Mouse (Mus musculus) heart, embryonic 14.5 days (tissue): ENCODE results near the gene Scgn. TPM values are rescaled to one million over a fixed set of nuclear protein-coding genes. Genes with fewer than 3 reads are reported as not detected.
A peak's percentile ranks its signal among the peaks of the same experiment; 100 is the strongest.

Source experiments
- ATAC-seq: fragments of 200-750 bp; cut with Nextera tagmentation; 2 replicates; pipeline ENCODE4 v1.8.0; 2017; ENCODE audit warnings: low read depth, moderate TSS enrichment; ENCODE audit not compliant: insufficient number of reproducible peaks, insufficient read depth, low FRiP score
- H3K27ac ChIP-seq, 2 experiments: fragments of 200-500 bp in 1 of 2; fragments of 300-500 bp in 1 of 2; sonication (generic) in 1 of 2; replicated peaks in 1 of 2; 2 replicates each; pipeline ENCODE4 v1.5.1; 2012 to 2014; ENCODE audit warnings: low read depth in 2 of 2, low read length in 2 of 2, control low read depth in 1 of 2, mild to moderate bottlenecking in 1 of 2, mixed read lengths in 1 of 2; ENCODE audit not compliant: control insufficient read depth in 1 of 2, insufficient read depth in 1 of 2
- H3K27me3 ChIP-seq: fragments of 300-500 bp; sonication (generic); 2 replicates; pipeline ENCODE4 v1.6.1; 2014; ENCODE audit warnings: mild to moderate bottlenecking, low read length, control low read depth; ENCODE audit not compliant: control insufficient read depth, insufficient read depth
- H3K36me3 ChIP-seq: fragments of 300-500 bp; sonication (generic); 2 replicates; pipeline ENCODE4 v1.6.1; 2014; ENCODE audit warnings: mild to moderate bottlenecking, control low read depth, low read length, mixed read lengths; ENCODE audit not compliant: control insufficient read depth, insufficient read depth
- H3K4me1 ChIP-seq, 2 experiments: fragments of 200-500 bp in 1 of 2; fragments of 300-500 bp in 1 of 2; sonication (generic) in 1 of 2; 2 replicates each; pipeline ENCODE4 v1.6.1; 2012 to 2014; ENCODE audit warnings: low read length in 2 of 2, control low read depth in 1 of 2, mixed read lengths in 1 of 2; ENCODE audit not compliant: control insufficient read depth in 2 of 2, insufficient read depth in 2 of 2
- H3K4me2 ChIP-seq: fragments of 300-500 bp; sonication (generic); 2 replicates; pipeline ENCODE4 v1.6.1; 2014; ENCODE audit warnings: mild to moderate bottlenecking, low read length
- H3K4me3 ChIP-seq, 2 experiments: fragments of 200-500 bp in 1 of 2; fragments of 300-500 bp in 1 of 2; sonication (generic) in 1 of 2; 2 replicates each; pipeline ENCODE4 v1.5.1; 2012 to 2014; ENCODE audit warnings: low read length in 2 of 2, mild to moderate bottlenecking in 2 of 2, control low read depth in 1 of 2, low read depth in 1 of 2, moderate library complexity in 1 of 2; ENCODE audit not compliant: control insufficient read depth in 1 of 2, insufficient read depth in 1 of 2
- H3K9ac ChIP-seq: fragments of 300-500 bp; sonication (generic); 2 replicates; pipeline ENCODE4 v1.6.1; 2014; ENCODE audit warnings: mild to moderate bottlenecking, low read length
- H3K9me3 ChIP-seq: fragments of 300-500 bp; sonication (generic); 2 replicates; pipeline ENCODE4 v1.6.1; 2016; ENCODE audit warnings: low read length, control low read depth; ENCODE audit not compliant: control insufficient read depth
- WGBS: fragments of 180-500 bp; shearing (Covaris S2); extraction: QIAGEN DNeasy Blood & Tissue Kit; methylation state at CpG from one replicate; pipeline ENCODE4 v1.1.7; 2014; 5-methylcytosine and 5-hydroxymethylcytosine counted together
- polyA plus RNA-seq: library from polyadenylated mRNA; unstranded; fragments of >200 nt; fragmentation: Nextera tagmentation; extraction: Ambion mirVana; gene quantifications from 2 replicates; pipeline ENCODE4 v1.2.1, GENCODE M21; 2014

Scgn gene
- polyA plus RNA-seq, 1 experiment from 2014 or later, result not detected

DNA sequence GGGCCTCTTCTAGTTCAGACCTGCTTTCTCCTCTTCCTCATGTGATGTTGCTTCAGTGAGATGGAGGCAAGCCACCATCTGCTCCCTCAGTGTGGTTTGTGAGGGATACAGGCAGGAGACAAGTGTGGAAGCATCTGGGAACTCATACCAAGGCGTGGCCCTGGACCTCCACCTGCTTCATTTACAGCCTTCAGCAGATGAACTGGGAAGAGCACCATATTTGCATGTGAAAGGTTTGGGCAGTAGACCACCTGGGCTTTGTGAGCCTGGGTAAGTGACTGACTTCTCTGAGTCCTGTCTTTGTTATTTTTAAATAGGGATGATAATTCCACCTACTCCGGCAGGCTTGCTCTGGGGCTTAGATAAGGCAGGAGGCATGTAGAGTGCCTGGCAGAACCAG, 10.8 kb upstream of the Scgn start:
- H3K27me3 ChIP-seq, result peaks cover 4% of the 10 kb centered on the region; the same call in 1 of the 2 replicates
- no peak overlapping the region for H3K9ac ChIP-seq
- H3K36me3 ChIP-seq, result no peaks in the 10 kb centered on the region
- H3K4me3 ChIP-seq, result no peak overlapping the region
- ATAC-seq, result no peak
- no peaks in the 10 kb centered on the region for H3K4me1 ChIP-seq
- WGBS, result 36% methylated on average over 2 of the region's 2 CpGs
- H3K9me3 ChIP-seq, result no peaks in the 10 kb centered on the region
- H3K4me2 ChIP-seq, result no peak overlapping the region
- H3K27ac ChIP-seq, result no peak overlapping the region

DNA sequence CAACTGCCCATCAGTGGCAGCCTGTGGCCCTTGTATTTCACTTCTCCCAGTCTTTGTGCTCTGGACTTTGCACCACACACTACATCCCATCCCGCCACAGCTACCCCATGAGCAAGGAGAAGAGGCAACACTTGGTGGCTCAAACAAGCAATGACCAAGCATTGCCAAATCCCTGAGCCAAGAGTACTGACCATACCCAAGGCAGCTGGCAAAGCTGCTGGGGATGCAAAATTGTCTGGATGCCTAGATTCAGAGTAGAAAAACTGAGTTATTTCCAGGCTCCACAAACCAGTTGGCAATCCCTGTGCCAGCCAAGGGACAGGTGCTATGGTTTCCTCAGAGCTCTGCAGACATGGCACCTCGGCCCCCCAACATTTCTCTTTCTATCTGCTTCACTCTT, 10.1 kb upstream of the Scgn start:
- H3K4me2 ChIP-seq, result no peak overlapping the region
- H3K27ac ChIP-seq, result no peak overlapping the region
- no peak overlapping the region for H3K4me3 ChIP-seq
- no peak for ATAC-seq
- WGBS, result 69% methylated on average over 2 of the region's 2 CpGs
- peaks cover 6% of the 10 kb centered on the region; the same call in 1 of the 2 replicates for H3K27me3 ChIP-seq
- no peak overlapping the region for H3K9ac ChIP-seq
- H3K36me3 ChIP-seq, result no peaks in the 10 kb centered on the region
- H3K9me3 ChIP-seq, result no peaks in the 10 kb centered on the region
- H3K4me1 ChIP-seq, result no peaks in the 10 kb centered on the region

DNA sequence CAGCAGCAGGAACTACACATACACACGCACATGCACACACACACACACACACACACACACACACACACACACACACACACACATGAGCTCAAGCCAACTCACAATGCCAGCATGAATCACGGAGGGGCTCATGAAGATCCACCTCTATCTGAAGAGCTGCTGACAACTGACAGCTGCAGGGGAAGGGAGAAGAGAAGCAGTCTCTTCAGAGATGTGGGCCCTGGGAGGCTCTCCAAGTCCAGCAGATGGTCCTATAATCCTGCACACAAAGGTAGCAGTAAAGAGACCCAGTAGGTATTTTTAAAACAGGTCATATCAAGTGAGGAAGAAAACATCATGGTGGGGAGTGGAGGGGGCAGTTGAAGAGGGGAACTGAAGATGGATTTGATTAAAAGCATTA, 7.8 kb upstream of the Scgn start:
- WGBS, result 69% methylated on average over 2 of the region's 2 CpGs
- H3K9me3 ChIP-seq, result no peaks in the 10 kb centered on the region
- ATAC-seq, result no peak

DNA sequence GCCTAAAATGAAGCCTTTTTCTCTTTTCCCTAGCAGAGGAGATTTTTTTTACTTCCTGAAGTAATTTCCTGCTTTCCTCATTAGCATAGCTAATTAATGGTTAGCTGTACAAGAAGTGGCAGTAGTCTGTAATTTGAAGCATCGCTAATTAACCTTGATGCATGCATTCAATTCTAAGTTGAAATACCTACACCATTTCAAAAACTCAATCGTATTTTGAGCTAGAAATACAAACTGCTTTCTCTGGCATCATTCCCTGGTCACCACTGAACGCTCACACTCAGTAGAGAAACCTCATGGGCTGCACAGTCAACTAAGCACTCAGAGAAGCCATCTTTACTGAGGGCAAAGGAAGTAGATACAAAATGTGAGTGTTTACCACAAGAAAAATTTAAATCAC, 3.7 kb upstream of the Scgn start:
- Histone ChIP-seq H3K4me2 (no peak overlapping the region), H3K4me1 (no peaks in the 10 kb centered on the region), H3K27me3 (peaks cover 48% of the 10 kb centered on the region), H3K27ac (no peak overlapping the region), H3K36me3 (no peaks in the 10 kb centered on the region), H3K4me3 (no peak overlapping the region), H3K9me3 (no peaks in the 10 kb centered on the region), H3K9ac (no peak overlapping the region)
- no peak for ATAC-seq
- 54% methylated on average over 3 of the region's 3 CpGs for WGBS

More for the DNA sequence above, 7.8 kb upstream of the Scgn start:
- no peak overlapping the region for H3K27ac ChIP-seq
- H3K4me3 ChIP-seq, result no peak overlapping the region
- H3K9ac ChIP-seq, result no peak overlapping the region
- H3K36me3 ChIP-seq, result no peaks in the 10 kb centered on the region
- no peak overlapping the region for H3K4me2 ChIP-seq
- peaks cover 20% of the 10 kb centered on the region for H3K27me3 ChIP-seq
- H3K4me1 ChIP-seq, result no peaks in the 10 kb centered on the region

DNA sequence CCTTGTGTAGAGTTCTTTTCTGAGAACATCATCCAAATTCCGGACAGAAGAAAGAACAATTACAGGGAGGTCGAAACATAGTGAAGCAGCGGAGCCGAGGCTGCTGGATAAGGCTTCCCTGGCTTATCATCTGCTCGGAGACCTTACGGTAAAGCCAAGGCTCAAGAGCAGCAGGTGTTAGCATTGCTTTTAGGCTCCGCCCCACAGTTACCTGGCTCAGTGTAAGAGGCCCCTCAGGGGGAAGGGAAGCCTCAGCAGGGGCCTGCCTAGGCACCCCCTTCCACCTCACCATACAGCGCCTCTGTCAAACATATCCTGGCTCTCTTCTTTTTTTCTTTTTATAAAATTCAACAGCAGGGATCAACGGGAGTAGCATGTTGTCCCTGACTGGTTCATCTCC, 3.0 kb upstream of the Scgn start:
- Histone ChIP-seq H3K36me3 (no peaks in the 10 kb centered on the region), H3K27me3 (peaks cover 56% of the 10 kb centered on the region), H3K27ac (no peak overlapping the region), H3K9ac (no peak overlapping the region), H3K4me1 (no peaks in the 10 kb centered on the region), H3K9me3 (no peaks in the 10 kb centered on the region), H3K4me2 (no peak overlapping the region), H3K4me3 (no peak overlapping the region)
- 10% methylated on average over 9 of the region's 9 CpGs for WGBS
- ATAC-seq, result no peak

DNA sequence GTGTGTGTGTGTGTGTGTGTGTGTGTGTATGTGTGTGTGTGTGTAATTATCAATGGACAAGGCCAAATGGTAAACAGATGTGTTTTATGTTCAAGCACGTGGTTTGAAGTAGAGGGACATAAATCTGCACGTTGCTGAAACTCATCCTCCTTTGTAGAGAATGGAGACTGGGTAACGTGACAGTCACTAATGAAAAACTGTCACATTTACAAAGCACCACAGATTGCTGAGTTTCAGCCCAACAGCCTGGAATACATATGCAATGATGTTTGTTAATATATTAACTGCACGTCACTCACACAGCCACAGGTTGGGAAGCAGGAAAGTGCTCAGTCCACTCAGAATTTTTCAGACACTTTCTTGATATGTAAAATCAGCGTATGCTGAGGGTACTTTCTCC, 563 bp downstream of the Scgn start:
- no peak for ATAC-seq
- Histone ChIP-seq H3K9me3 (no peaks in the 10 kb centered on the region), H3K9ac (no peak overlapping the region), H3K36me3 (no peaks in the 10 kb centered on the region), H3K4me3 (no peak overlapping the region), H3K4me1 (no peaks in the 10 kb centered on the region), H3K27me3 (peaks cover 50% of the 10 kb centered on the region), H3K4me2 (no peak overlapping the region), H3K27ac (no peak overlapping the region)
- WGBS, result 36% methylated on average over 5 of the region's 5 CpGs

DNA sequence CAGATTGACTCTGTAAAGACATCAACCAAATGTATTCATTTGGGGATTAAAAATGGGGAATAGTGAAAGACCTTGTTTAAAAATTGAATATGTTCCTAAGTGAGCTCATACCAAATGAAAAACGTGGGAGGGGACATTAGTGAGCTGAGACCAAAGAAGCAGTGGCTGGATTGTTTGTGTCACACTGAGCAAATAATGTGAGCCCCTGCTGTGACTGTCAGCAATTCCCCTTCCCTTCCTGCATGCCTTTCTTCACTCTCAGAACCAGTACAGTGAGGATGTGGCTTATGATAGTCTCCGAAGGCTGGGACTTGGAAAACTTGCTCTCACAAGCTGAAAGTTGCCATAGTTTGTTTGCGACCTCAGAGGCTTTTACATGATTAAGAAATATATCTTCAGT, 5.9 kb downstream of the Scgn start:
- ATAC-seq, result no peak
- Histone ChIP-seq H3K27ac (no peak overlapping the region), H3K9ac (no peak overlapping the region), H3K4me1 (no peaks in the 10 kb centered on the region), H3K4me3 (no peak overlapping the region), H3K36me3 (no peaks in the 10 kb centered on the region), H3K4me2 (no peak overlapping the region), H3K9me3 (no peaks in the 10 kb centered on the region), H3K27me3 (peaks cover 12% of the 10 kb centered on the region)
- WGBS, result 45% methylated on average over 3 of the region's 3 CpGs

DNA sequence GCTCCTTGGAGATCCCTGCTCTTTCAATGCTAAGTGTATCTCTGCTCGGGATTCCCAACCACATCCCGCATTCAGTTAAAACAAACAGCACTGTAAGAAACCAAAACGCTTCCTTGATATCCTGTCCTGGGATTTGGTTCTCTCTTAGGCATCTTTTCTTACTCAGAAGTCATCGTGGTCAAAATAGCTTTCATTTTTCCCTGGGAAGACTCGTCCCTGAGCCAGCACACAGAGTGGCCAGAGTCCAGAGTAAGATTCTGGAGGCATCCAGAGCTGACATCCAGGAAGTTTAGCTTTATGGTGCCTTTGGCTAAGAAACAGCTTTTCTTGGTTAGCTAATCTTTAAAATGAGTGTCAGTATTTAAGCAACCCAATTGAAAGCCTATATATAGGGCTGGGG, 18.7 kb downstream of the Scgn start:
- 0 out of 2 replicates have a peak overlapping the region, but pooled peaks have one; percentile 4 for H3K4me2 ChIP-seq
- no peak overlapping the region for H3K4me3 ChIP-seq
- H3K27me3 ChIP-seq, result no peaks in the 10 kb centered on the region
- H3K27ac ChIP-seq, result no peak overlapping the region
- H3K9ac ChIP-seq, result no peak overlapping the region
- no peaks in the 10 kb centered on the region for H3K9me3 ChIP-seq
- H3K36me3 ChIP-seq, result no peaks in the 10 kb centered on the region
- WGBS, result 55% methylated on average over 5 of the region's 5 CpGs
- 0 out of 4 replicates have a peak, but pooled peaks cover 0 to 4% of the 10 kb centered on the region in 2 experiments for H3K4me1 ChIP-seq
- no peak for ATAC-seq
